Mouse (Mus musculus) cerebellum, adult 2 months (tissue): Measurements from ENCODE around the gene Strip2. TPM values are rescaled to one million over a fixed set of nuclear protein-coding genes. Genes with fewer than 3 reads are reported as not detected.
A peak's percentile ranks its signal among the peaks of the same experiment; 100 is the strongest.

ENCODE experiments used
- DNase-seq, 2 experiments: peaks; one replicate each; pipeline ENCODE4 v3.0.0; 2021
- H3K27ac ChIP-seq: fragments of 200-500 bp; 2 replicates; pipeline ENCODE4 v1.5.1; 2012; ENCODE audit warnings: low read length, control low read depth, inconsistent platforms; ENCODE audit not compliant: insufficient read depth
- H3K27me3 ChIP-seq: fragments of 200-500 bp; 2 replicates; pipeline ENCODE4 v1.6.1; 2012; ENCODE audit warnings: inconsistent platforms, mild to moderate bottlenecking, low read length, moderate library complexity; ENCODE audit not compliant: control insufficient read depth, insufficient read depth
- H3K4me1 ChIP-seq: fragments of 200-500 bp; 2 replicates; pipeline ENCODE4 v1.6.1; 2011; ENCODE audit warnings: low read length; ENCODE audit not compliant: control insufficient read depth, insufficient read depth
- H3K4me3 ChIP-seq: fragments of 200-500 bp; replicated peaks from 2 replicates; pipeline ENCODE3; 2011; ENCODE audit warnings: mild to moderate bottlenecking, low read depth, low read length, control low read depth; ENCODE audit not compliant: insufficient read depth
- CTCF ChIP-seq: fragments of 200-500 bp; IDR thresholded peaks from 2 replicates; pipeline ENCODE4 v1.5.1; 2011; ENCODE audit warnings: low read depth, mild to moderate bottlenecking, control low read depth, low read length, moderate library complexity, borderline replicate concordance; ENCODE audit not compliant: insufficient read depth
- POLR2A ChIP-seq: fragments of 200-500 bp; IDR thresholded peaks from 2 replicates; pipeline ENCODE4 v1.6.1; 2011; ENCODE audit warnings: low read length, control low read depth, borderline replicate concordance; ENCODE audit not compliant: insufficient read depth
- WGBS: fragments of 180-500 bp; shearing (Covaris S2); methylation state at CpG from one replicate; pipeline ENCODE4 v1.1.7; 2018; 5-methylcytosine and 5-hydroxymethylcytosine counted together
- polyA plus RNA-seq: library from polyadenylated mRNA; depleted of rRNA; stranded (reverse); fragments of >200 nt; gene quantifications from 2 replicates; pipeline ENCODE4 v1.2.3, GENCODE M21; 2012

Gene Strip2
- polyA plus RNA-seq, 1 experiment, result 46.0 TPM

GRCm38 (mm10) chr6:29913673-29914072 is 3.1 kb upstream of the Strip2 start:
- 44% methylated on average over 1 of the region's 1 CpGs for WGBS
- no peak overlapping the region for H3K4me3 ChIP-seq
- no peaks in the 10 kb centered on the region for H3K27me3 ChIP-seq
- H3K27ac ChIP-seq, result no peak overlapping the region
- TF ChIP-seq CTCF (no peak), POLR2A (no peak)
- DNase-seq, result no peak
- H3K4me1 ChIP-seq, result no peaks in the 10 kb centered on the region; the same call in 1 of the 2 replicates

GRCm38 (mm10) chr6:29914136-29914535 is 2.7 kb upstream of the Strip2 start:
- TF ChIP-seq CTCF (no peak), POLR2A (no peak)
- DNase-seq, result no peak
- Histone ChIP-seq H3K27me3 (no peaks in the 10 kb centered on the region), H3K4me3 (no peak overlapping the region), H3K27ac (no peak overlapping the region), H3K4me1 (no peaks in the 10 kb centered on the region; the same call in 1 of the 2 replicates)

GRCm38 (mm10) chr6:29915836-29916235 is 976 bp upstream of the Strip2 start:
- Histone ChIP-seq H3K27ac (no peak overlapping the region), H3K4me1 (no peaks in the 10 kb centered on the region; the same call in 1 of the 2 replicates), H3K4me3 (no peak overlapping the region), H3K27me3 (no peaks in the 10 kb centered on the region)
- WGBS, result 45% methylated on average over 9 of the region's 9 CpGs
- no peak for DNase-seq
- TF ChIP-seq POLR2A, result no peak

GRCm38 (mm10) chr6:29917383-29917720 is 540 bp downstream of the Strip2 start:
- 0% methylated on average over 21 of the region's 21 CpGs for WGBS
- Histone ChIP-seq H3K4me3 (peak overlapping the region; percentile 95), H3K27ac (peak overlapping the region; percentile 65), H3K4me1 (no peaks in the 10 kb centered on the region; the same call in 1 of the 2 replicates), H3K27me3 (no peaks in the 10 kb centered on the region)
- TF ChIP-seq POLR2A, result no peak
- TF ChIP-seq CTCF, result no peak
- DNase-seq, result peak in 1 of 2 experiments; percentile 61

GRCm38 (mm10) chr6:29917947-29918346 is 1.1 kb downstream of the Strip2 start:
- no peaks in the 10 kb centered on the region; the same call in 1 of the 2 replicates for H3K4me1 ChIP-seq
- DNase-seq, result no peak
- H3K27me3 ChIP-seq, result no peaks in the 10 kb centered on the region
- 43% methylated on average over 4 of the region's 4 CpGs for WGBS
- H3K27ac ChIP-seq, result no peak overlapping the region
- TF ChIP-seq POLR2A (no peak), CTCF (no peak)
- peak overlapping the region; percentile 95 for H3K4me3 ChIP-seq

- WGBS, result 10% methylated on average over 4 of the region's 4 CpGs
- Histone ChIP-seq H3K27ac (peak overlapping the region; percentile 35; the same call in 1 of the 2 replicates), H3K4me1 (peaks cover 11% of the 10 kb centered on the region; the same call in 1 of the 2 replicates), H3K4me3 (no peak overlapping the region), H3K27me3 (no peaks in the 10 kb centered on the region)
- TF ChIP-seq CTCF, result no peak
- peak; percentile 22; the same call in 1 of the 2 replicates for TF ChIP-seq POLR2A
- DNase-seq, result peak; percentile 69 to 89
Measured at GRCm38 (mm10) chr6:29923501-29923900, 6.7 kb downstream of the Strip2 start.

GRCm38 (mm10) chr6:29925594-29926219 is 8.9 kb downstream of the Strip2 start:
- no peaks in the 10 kb centered on the region for H3K27me3 ChIP-seq
- DNase-seq, result no peak
- no peak overlapping the region for H3K4me3 ChIP-seq
- H3K4me1 ChIP-seq, result peaks cover 11% of the 10 kb centered on the region; the same call in 1 of the 2 replicates
- no peak for TF ChIP-seq POLR2A
- TF ChIP-seq CTCF, result no peak
- no peak overlapping the region for H3K27ac ChIP-seq
- WGBS, result 89% methylated on average over 6 of the region's 6 CpGs

GRCm38 (mm10) chr6:29930087-29930486 is 13.3 kb downstream of the Strip2 start:
- Histone ChIP-seq H3K27ac (no peak overlapping the region), H3K4me1 (no peaks in the 10 kb centered on the region), H3K4me3 (no peak overlapping the region), H3K27me3 (no peaks in the 10 kb centered on the region)
- no peak for DNase-seq
- TF ChIP-seq CTCF (no peak), POLR2A (no peak)
